Mouse (Mus musculus) C2C12 (cell line): ENCODE measurements around the gene Dnajc13. TPM values are rescaled to one million over a fixed set of nuclear protein-coding genes. Genes with fewer than 3 reads are reported as not detected.

Source experiments
- H3K27me3 ChIP-seq: one replicate; pipeline ENCODE4 v1.6.1; 2011; ENCODE audit not compliant: control insufficient read depth, insufficient read depth, insufficient read length
- H3K36me3 ChIP-seq: one replicate; pipeline ENCODE4 v1.6.1; 2011; ENCODE audit not compliant: control insufficient read depth, insufficient read depth
- H3K4me3 ChIP-seq: one replicate; pipeline ENCODE4 v1.5.1; 2011; ENCODE audit warnings: mild to moderate bottlenecking, control low read depth; ENCODE audit not compliant: poor library complexity, insufficient read depth, severe bottlenecking
- H3K79me2 ChIP-seq: one replicate; pipeline ENCODE4 v1.6.1; 2011; ENCODE audit not compliant: control insufficient read depth, insufficient read depth
- H3K79me3 ChIP-seq: one replicate; pipeline ENCODE4 v1.6.1; 2011; ENCODE audit warnings: low read depth, control low read depth
- H3ac ChIP-seq: one replicate; pipeline ENCODE3; 2011; ENCODE audit warnings: low read depth; ENCODE audit not compliant: control insufficient read depth, insufficient read length
- CEBPB ChIP-seq: IDR thresholded peaks from one replicate; pipeline ENCODE4 v1.6.1; 2011; ENCODE audit warnings: low read depth, mild to moderate bottlenecking, control low read depth, moderate library complexity
- CTCF ChIP-seq: IDR thresholded peaks from one replicate; pipeline ENCODE4 v1.5.1; 2011; ENCODE audit not compliant: control insufficient read depth, insufficient read depth, insufficient read length
- FOSL1 ChIP-seq: IDR thresholded peaks from one replicate; pipeline ENCODE4 v1.8.0; 2011; ENCODE audit warnings: mild to moderate bottlenecking, low read length; ENCODE audit not compliant: poor library complexity, insufficient read depth, severe bottlenecking
- MAX ChIP-seq: IDR thresholded peaks from one replicate; pipeline ENCODE4 v1.6.1; 2011; ENCODE audit warnings: mild to moderate bottlenecking, control low read depth
- MYOD1 ChIP-seq: IDR thresholded peaks from one replicate; pipeline ENCODE4 v1.6.1; 2011; ENCODE audit warnings: low read depth; ENCODE audit not compliant: control insufficient read depth, insufficient read length
- MYOG ChIP-seq: IDR thresholded peaks from one replicate; pipeline ENCODE4 v1.6.1; 2011; ENCODE audit not compliant: control insufficient read depth, insufficient read length; ENCODE audit errors: extremely low read depth
- USF1 ChIP-seq: IDR thresholded peaks from one replicate; pipeline ENCODE4 v1.6.1; 2011; ENCODE audit warnings: low read depth, mild to moderate bottlenecking, control low read depth, moderate library complexity
- polyA plus RNA-seq: library from polyadenylated mRNA; unstranded; fragments of >200 nt; fragmentation: generic; extraction: Trizol; gene quantifications from one replicate; pipeline ENCODE4 v1.2.1, GENCODE M21; 2012; ENCODE audit warnings: missing spikeins

Dnajc13 gene
- polyA plus RNA-seq, 1 experiment, result 13.5 TPM

- no peak for TF ChIP-seq USF1
- no peak for TF ChIP-seq MYOD1
- TF ChIP-seq CTCF, result no peak
- TF ChIP-seq MAX, result no peak
- TF ChIP-seq MYOG, result no peak
- TF ChIP-seq FOSL1, result no peak
- TF ChIP-seq CEBPB, result no peak
- no peaks in the 10 kb centered on the region for H3K36me3 ChIP-seq
- H3K79me3 ChIP-seq, result no peaks in the 10 kb centered on the region
- no peak overlapping the region for H3ac ChIP-seq
- no peaks in the 10 kb centered on the region for H3K79me2 ChIP-seq
- H3K4me3 ChIP-seq, result no peak overlapping the region
- H3K27me3 ChIP-seq, result no peaks in the 10 kb centered on the region
These were observed 157.7 kb downstream of the Dnajc13 start for GRCm38 (mm10) chr9:104104986-104105385.

GRCm38 (mm10) chr9:104102901-104103300 lies 159.8 kb downstream of the Dnajc13 start:
- H3K4me3 ChIP-seq, result no peak overlapping the region
- H3K36me3 ChIP-seq, result no peaks in the 10 kb centered on the region
- H3K79me3 ChIP-seq, result no peaks in the 10 kb centered on the region
- no peak overlapping the region for H3ac ChIP-seq
- no peaks in the 10 kb centered on the region for H3K79me2 ChIP-seq
- no peak for TF ChIP-seq MYOD1
- no peak for TF ChIP-seq FOSL1
- no peak for TF ChIP-seq CEBPB
- TF ChIP-seq MYOG, result no peak
- TF ChIP-seq USF1, result no peak
- no peaks in the 10 kb centered on the region for H3K27me3 ChIP-seq

GRCm38 (mm10) chr9:104102301-104102700 lies 160.4 kb downstream of the Dnajc13 start:
- Histone ChIP-seq H3K79me2 (no peaks in the 10 kb centered on the region), H3K79me3 (no peaks in the 10 kb centered on the region), H3ac (no peak overlapping the region), H3K4me3 (no peak overlapping the region), H3K27me3 (no peaks in the 10 kb centered on the region), H3K36me3 (no peaks in the 10 kb centered on the region)
- TF ChIP-seq CTCF, result no peak
- TF ChIP-seq MYOD1, result no peak
- no peak for TF ChIP-seq USF1

- no peaks in the 10 kb centered on the region for H3K36me3 ChIP-seq
These were observed 161.3 kb downstream of the Dnajc13 start for GRCm38 (mm10) chr9:104101458-104101857.

More at GRCm38 (mm10) chr9:104101458-104101857, 161.3 kb downstream of the Dnajc13 start:
- Histone ChIP-seq H3K4me3 (no peak overlapping the region), H3ac (no peak overlapping the region), H3K27me3 (no peaks in the 10 kb centered on the region), H3K79me2 (no peaks in the 10 kb centered on the region), H3K79me3 (no peaks in the 10 kb centered on the region)
- no peak for TF ChIP-seq MAX
- TF ChIP-seq CEBPB, result no peak
- TF ChIP-seq USF1, result no peak
- no peak for TF ChIP-seq FOSL1
- no peak for TF ChIP-seq CTCF

Other genes with a start within 250 kb of the Dnajc13 start
- not detected for gene Gm28305, start 222.3 kb downstream of the Dnajc13 start, polyA plus RNA-seq
- 18.0 TPM for gene Uba5, start 199.8 kb downstream of the Dnajc13 start, polyA plus RNA-seq
- gene Acad11, start 199.6 kb downstream of the Dnajc13 start, polyA plus RNA-seq, result 3.0 TPM
- 0.14 TPM for gene Ackr4, start 136.0 kb downstream of the Dnajc13 start, polyA plus RNA-seq
- 0.04 TPM for gene Acpp, start 74.8 kb upstream of the Dnajc13 start, polyA plus RNA-seq